Mouse (Mus musculus) layer of hippocampus, postnatal 25 days (tissue): ENCODE data around the gene Tlx2. TPM values are rescaled to one million over a fixed set of nuclear protein-coding genes. Genes with fewer than 3 reads are reported as not detected.

Experiments
- DNase-seq, 2 experiments: peaks; one replicate each; pipeline ENCODE4 v3.0.0; 2022; ENCODE audit warnings: mixed read lengths in 2 of 2, low spot score in 1 of 2; ENCODE audit errors: extremely low spot score in 1 of 2
- total RNA-seq, 2 experiments: library from RNA; stranded (reverse); gene quantifications; 2 replicates each; pipeline ENCODE4 v1.2.3; 2021

Gene Tlx2
- total RNA-seq, 2 experiments from 2014 or later, result not detected

DNA sequence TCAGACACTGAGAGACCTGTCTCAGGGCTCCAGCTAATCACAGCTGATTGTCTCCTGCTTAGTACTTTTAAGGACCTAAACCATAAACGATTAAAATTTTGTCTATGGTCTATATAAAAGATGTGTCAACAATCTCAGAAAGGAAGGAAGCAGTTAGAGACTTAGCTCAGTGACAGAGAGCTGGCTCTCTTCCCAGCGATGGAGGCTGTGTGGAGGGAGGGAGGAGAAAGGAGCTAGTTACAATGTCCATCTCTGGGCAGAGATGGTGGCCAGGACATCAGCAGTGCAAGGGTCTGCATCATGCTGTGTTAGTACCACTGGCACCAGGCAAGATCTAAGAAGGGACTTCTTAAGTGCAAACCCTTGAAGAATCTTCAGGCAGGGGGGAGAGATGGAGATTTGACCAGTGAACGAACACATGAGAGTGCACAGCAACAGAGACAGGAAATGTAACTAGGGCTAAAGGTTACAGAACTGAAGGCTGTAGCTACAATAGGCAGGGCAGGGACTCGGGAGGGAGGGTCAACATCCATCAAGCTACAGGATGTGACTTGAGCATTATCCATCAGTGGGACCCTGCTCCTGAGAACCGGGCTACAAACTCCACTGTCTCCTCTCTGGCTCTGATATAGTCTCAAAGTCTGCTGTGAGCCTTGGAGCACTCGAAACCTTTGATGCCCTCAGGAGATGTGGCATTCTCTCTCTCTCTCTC is 22.5 kb upstream of the Tlx2 start:
- no peak for DNase-seq

DNA sequence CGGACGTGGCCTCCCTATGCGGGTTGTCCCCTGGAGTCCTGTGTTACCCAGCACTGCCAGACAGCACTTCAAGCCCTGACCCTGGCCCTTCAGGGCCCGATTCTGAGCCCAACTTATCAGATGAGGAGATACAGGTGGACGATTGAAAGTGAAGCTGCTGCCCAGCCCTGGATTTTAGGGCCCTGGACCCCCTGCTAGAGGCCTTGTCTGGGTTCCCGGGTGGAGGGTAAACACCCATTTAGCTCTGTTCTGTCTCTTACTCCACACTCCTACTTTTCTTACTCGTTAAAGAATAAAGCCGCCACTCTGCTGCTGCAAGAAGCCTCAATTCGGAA is 17.8 kb upstream of the Tlx2 start:
- DNase-seq, result no peak

DNA sequence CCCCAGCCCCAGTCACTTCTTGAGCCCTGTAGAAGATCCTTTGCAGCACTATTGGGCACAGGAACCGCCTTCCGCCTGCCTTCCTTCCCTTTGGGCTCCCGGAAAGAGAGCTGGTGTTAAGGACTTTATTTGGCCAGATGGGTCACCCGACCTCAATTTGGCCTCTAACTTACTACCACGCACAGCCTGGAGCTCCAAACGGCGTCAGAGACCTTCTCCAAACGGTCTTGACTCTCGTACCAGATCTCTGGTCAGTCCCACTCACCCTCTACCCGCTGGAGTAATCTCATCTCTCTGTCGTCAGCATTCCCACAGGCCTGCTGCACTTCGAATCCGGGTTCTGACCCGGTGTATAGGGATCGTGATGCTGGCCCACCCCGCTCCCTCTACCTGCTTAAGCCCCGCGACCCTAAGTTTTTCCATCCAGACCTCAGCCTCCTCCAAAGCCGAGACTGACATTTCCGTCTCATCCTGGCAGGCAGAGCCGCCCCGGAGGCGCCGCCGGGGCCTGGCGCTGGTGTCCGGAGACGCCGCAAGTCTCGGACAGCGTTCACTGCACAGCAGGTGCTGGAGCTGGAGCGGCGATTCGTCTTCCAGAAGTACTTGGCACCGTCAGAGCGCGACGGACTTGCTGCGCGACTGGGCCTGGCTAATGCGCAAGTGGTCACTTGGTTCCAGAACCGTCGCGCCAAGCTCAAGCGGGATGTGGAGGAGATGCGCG is 17.3 kb upstream of the Tlx2 start:
- no peak for DNase-seq

- no peak for DNase-seq
These were observed 16.3 kb upstream of the Tlx2 start, which contains the start of gene Lbx2 for GRCm38 (mm10) chr6:83086121-83087035. Lbx2 (plus strand) TSS chr6:83086367.

DNA sequence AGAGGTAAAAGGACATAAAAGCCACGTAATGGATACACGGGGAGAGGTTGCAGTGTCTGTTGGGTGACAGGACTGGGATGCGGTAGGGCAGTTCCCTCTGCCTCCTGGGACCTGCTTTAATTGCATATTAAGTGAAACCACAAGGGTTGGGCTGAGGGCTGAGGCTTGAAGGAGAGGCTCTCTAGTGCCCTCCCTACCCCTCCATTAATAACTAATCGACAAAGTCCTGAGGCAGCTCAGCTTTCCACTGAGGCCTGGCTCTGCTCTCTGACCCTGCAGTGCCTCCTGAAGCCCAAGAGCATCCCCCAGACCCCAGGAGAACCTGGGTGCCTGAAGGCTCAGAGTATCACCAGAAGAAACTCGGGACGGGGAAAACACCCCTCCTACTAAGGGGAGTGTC is 14.4 kb upstream of the Tlx2 start:
- no peak for DNase-seq

- no peak for DNase-seq
These were observed 13.4 kb upstream of the Tlx2 start for GRCm38 (mm10) chr6:83083497-83083896.

GRCm38 (mm10) chr6:83080210-83080609 is 10.1 kb upstream of the Tlx2 start:
- DNase-seq, result no peak

- peak; percentile 100 for DNase-seq
These were observed 8.3 kb upstream of the Tlx2 start for GRCm38 (mm10) chr6:83078324-83078858.

- peak; percentile 39 to 50 for DNase-seq
These were observed 7.7 kb upstream of the Tlx2 start, which contains the start of gene Pcgf1 for GRCm38 (mm10) chr6:83077630-83078323. Pcgf1 (plus strand) TSS chr6:83077869.

DNA sequence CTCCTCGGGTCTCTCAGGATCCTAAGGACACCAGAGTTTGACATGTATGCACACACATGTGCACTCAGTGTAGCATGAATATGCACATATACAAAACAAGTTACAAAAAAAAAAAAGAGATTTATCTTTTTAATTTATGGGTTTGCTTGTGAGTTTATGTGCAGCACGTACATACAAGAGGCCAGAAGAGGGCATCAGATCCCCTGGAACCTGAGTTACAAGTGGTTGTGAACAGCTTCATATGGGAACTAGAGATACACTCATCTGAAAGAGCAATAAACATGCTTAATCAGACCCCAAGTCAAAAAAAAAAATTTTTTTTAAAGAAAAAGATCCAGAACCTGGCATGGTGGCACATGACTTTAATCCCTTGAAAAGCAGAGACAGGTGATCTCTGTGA is 4.9 kb upstream of the Tlx2 start:
- no peak for DNase-seq

DNA sequence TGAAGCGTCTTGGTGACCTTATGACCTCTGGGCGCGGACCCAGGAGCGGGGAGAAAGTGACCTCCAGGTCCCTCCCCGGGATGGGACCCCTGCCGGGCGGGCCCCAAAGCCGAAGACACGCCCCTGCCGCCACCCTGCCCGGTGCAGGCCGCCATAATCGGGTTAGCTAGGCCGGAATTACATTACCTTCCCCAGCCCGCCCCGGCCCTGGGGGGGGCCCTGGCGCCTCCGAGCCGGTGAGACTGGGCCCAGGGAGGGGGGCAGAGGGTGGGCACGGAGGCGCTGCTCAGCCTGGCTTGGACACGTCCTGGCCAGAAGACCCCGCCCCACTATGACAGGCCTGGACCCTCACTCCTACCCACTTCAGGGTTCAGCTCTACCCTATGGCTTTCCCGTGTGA is 1.1 kb upstream of the Tlx2 start:
- DNase-seq, result no peak

DNA sequence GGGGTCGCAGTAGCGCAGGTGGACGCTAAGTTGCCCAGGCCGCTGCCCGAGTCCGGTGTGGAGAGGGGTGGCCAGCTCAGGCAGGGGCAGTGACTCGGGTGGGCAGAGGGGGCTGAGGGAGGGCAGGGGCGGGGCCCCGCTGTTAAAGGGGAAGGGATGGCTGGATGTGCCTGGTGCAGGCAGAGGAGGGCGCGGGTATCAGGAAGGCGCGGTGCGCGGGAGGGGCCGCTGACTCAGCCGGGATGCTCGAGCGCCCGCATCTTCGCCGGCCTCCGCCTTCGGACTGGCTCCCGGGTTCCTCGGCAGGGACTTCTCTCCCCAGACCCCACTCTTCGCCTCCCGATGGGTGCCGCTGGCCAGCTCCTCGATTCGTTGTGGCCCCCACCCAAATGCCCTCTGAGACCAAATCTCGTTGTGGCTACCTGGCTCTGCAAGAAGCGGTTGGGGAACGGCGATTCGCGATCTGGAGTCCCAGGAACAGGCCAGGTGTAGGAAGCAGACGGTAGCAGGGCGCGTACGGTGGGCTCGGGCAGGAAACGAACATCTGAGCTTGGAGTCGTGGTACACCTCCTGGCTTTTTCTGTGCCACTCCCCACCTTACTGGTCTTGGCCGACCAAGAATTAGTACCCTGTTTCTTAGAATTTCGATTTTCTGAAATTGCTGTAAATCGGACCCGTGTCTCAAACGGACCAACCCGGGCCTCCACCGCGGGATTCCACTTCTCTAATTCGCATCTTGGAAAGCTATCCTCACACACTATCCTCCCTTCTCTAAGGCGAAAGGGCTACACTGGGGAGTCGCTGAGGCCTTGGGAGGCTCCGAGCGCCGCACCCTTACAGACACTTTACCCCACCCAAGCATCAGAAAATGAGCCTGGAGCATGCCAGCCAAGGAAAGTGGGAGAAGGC is 472 bp upstream of the Tlx2 start:
- DNase-seq, result peak; percentile 19 to 60

GRCm38 (mm10) chr6:83069488-83070246 is 426 bp downstream of the Tlx2 start:
- no peak for DNase-seq

- no peak for DNase-seq
These were observed 1.2 kb downstream of the Tlx2 start for GRCm38 (mm10) chr6:83068706-83069487.

DNA sequence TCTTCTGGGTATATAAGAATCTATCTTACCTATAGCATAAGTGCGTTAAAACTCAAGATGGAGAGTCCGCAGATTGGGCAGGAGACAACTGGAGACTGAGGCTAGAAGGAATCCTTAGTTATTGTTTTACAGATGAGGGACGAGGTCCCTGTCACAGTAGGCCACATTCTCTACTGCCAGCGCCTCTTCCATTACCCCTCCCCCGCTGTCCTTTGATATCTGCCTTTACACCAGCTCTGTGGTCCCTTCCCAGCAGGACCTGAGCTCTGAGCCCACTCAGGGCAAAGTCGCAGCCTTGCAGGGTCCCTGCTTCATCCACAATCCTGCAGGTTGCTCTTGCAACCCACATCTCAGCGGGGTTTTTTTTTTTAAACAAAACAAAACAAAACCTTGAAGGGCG is 1.9 kb downstream of the Tlx2 start:
- no peak for DNase-seq

- DNase-seq, result no peak
These were observed 3.7 kb downstream of the Tlx2 start for GRCm38 (mm10) chr6:83066441-83066840.

DNA sequence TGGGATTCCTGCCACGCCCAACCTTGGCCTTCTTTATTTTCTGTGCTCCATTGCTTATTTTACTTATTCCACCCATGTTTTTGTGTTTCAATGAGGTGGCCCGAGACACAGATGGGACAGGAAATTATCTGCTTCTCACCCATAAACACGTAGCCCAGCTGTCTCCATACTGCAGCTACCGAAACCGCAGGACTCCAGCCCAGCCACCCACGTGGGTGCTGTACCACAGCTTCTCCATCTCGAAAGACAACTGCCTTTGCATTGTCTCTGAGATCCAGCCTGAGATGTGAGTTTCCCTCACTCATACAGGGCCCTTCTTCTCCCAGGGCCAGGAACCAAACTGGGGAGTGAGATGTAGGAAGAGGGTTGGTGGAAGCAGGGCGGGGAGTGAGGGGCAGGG is 4.1 kb downstream of the Tlx2 start:
- no peak for DNase-seq

GRCm38 (mm10) chr6:83058725-83059124 is 11.4 kb downstream of the Tlx2 start:
- DNase-seq, result no peak
